ENCODE assay signal across 8 mouse cellular contexts in genomic region chr3:133309954-133310808, GRCm38 (mm10). TPM values are rescaled to one million over a fixed set of nuclear protein-coding genes. Genes with fewer than 3 reads are reported as not detected.
DNase-seq lines count a peak whose midpoint lies in the region; ATAC-seq lines count a peak whose summit lies in the region.

Ppa2 (plus strand) TSS chr3:133310110.

- peak; percentile 87 for ATAC-seq in inflammation-experienced regulatory T-cells, adult 6 months

- intact Hi-C loops in gastrocnemius, postnatal 14 days (cut with DNase I; ENCODE audit: low total_unique reads), result no loop called here
- intact Hi-C loops in left cerebral cortex, postnatal 14 days (cut with DNase I), result loop anchor here (5.0 to 10.0 kb wide), 3 partner anchors 445 to 1317 kb away; no protein-coding TSS in a partner anchor

- peak; percentile 85 for DNase-seq in adipocyte (ENCODE audit: low spot score)
- DNase-seq in embryo, embryonic 10 days (ENCODE audit: low spot score), result peak; percentile 93
- peak; percentile 82 for DNase-seq in gastrocnemius, postnatal 14 days
- DNase-seq in left cerebral cortex, postnatal 14 days (ENCODE audit: low spot score in 2 of 2), result peak; percentile 75 to 77
- peak; percentile 87 for DNase-seq in mesoderm, embryonic 11.5 days (ENCODE audit: low read depth, low spot score)
- DNase-seq in right cerebral cortex, postnatal 36 days (ENCODE audit: low spot score in 2 of 2), result peak; percentile 65 to 67
- DNase-seq in yolk sac, embryonic 10.5 days (ENCODE audit: low spot score), result peak; percentile 88

RNA-seq across cellular contexts. Expression of gene Ppa2, which starts in this region (rescaled TPM):
- 10 to 100 TPM; 44.1 to 44.5 TPM for total RNA-seq in gastrocnemius, postnatal 14 days (2021)
- 10 to 100 TPM; 12.6 to 27.0 (median 21.7) TPM for polyA plus RNA-seq in inflammation-experienced regulatory T-cells, adult 6 months (2017; shearing (Covaris generic))
- 10 to 100 TPM; 45.8 to 50.8 TPM for total RNA-seq in left cerebral cortex, postnatal 14 days (2021)

Comparison
In these comparisons a context has a peak if more than half of its experiments do, and no peak if none do; other contexts are left out.
1. Peak in every context shown above with its lines: DNase-seq and ATAC-seq.